Comparison of ENCODE assay signal across 25 mouse cellular contexts in genomic region chr9:42214116-42214515, GRCm38 (mm10).
"Had no signal": no experiment of that assay in that cellular context is flagged by ENCODE, and none has a peak within 500 bp of the region (broad histone marks: within the 10 kb centered on the region; RNA-seq: fewer than 3 reads in every experiment).

No protein-coding gene starts in this region.

- H3K9ac ChIP-seq: heart, embryonic 12.5 days; hindbrain, embryonic 12.5 days; hindbrain, embryonic 14.5 days; limb, embryonic 13.5 days; limb, embryonic 15.5 days; liver, embryonic 12.5 days; liver, embryonic 14.5 days had no signal

- H3K36me3 ChIP-seq: heart, embryonic 10.5 days; heart, embryonic 12.5 days; hindbrain, embryonic 10.5 days; hindbrain, embryonic 12.5 days; limb, embryonic 13.5 days; limb, embryonic 15.5 days; liver, embryonic 12.5 days had no signal

- H3K4me2 ChIP-seq: heart, embryonic 12.5 days; hindbrain, embryonic 12.5 days; hindbrain, embryonic 14.5 days; limb, embryonic 13.5 days; limb, embryonic 15.5 days; liver, embryonic 12.5 days had no signal

- H3K27me3 ChIP-seq: heart, embryonic 12.5 days; hindbrain, embryonic 12.5 days; liver, embryonic 12.5 days had no signal

- H3K4me1 ChIP-seq: heart, embryonic 12.5 days; liver, embryonic 12.5 days had no signal

- H3K4me3 ChIP-seq: gastrocnemius, adult 2 months; heart, adult 2 months; heart, embryonic 10.5 days; heart, embryonic 12.5 days; hindbrain, embryonic 10.5 days; hindbrain, embryonic 12.5 days; layer of hippocampus, adult 2 months; left cerebral cortex, adult 2 months; limb, embryonic 13.5 days; limb, embryonic 15.5 days; liver, embryonic 12.5 days had no signal

- DNase-seq: gastrocnemius, adult 2 months; gastrocnemius, postnatal 10 days; gastrocnemius, postnatal 25 days; heart, adult 2 months; heart, postnatal 10 days; heart, postnatal 4 days; kidney, adult 11 months; kidney, adult 2 months; kidney, adult 9 months; kidney, postnatal 10 days; kidney, postnatal 25 days; kidney, postnatal 4 days had no signal

- H3K9me3 ChIP-seq: heart, embryonic 10.5 days; hindbrain, embryonic 10.5 days; hindbrain, embryonic 12.5 days; limb, embryonic 13.5 days; limb, embryonic 15.5 days; liver, embryonic 12.5 days had no signal

- H3K27ac ChIP-seq: gastrocnemius, adult 2 months; heart, adult 2 months; heart, embryonic 10.5 days; hindbrain, embryonic 10.5 days; hindbrain, embryonic 12.5 days; hindbrain, embryonic 14.5 days; layer of hippocampus, adult 2 months; left cerebral cortex, adult 2 months; limb, embryonic 13.5 days; limb, embryonic 15.5 days; liver, embryonic 12.5 days; liver, embryonic 14.5 days had no signal

- ATAC-seq: hindbrain, embryonic 16.5 days; intestine, embryonic 16.5 days; liver, embryonic 12.5 days had no signal
